Mouse (Mus musculus): ENCODE measurements around the gene Mip. TPM values are rescaled to one million over a fixed set of nuclear protein-coding genes. Genes with fewer than 3 reads are reported as not detected.
A peak's percentile ranks its signal among the peaks of the same experiment; 100 is the strongest.
"Not testable (repeated sequence)": the region's sequence is repeated elsewhere in the genome, so short reads cannot be mapped to it uniquely, and the experiment has no call there.

Gene Mip
- polyA plus RNA-seq, 1 experiment from 2014 or later = not detected

GRCm38 (mm10) chr10:128192030-128192766, 33.4 kb upstream of the Mip start:
- H3K4me3 ChIP-seq; ATAC-seq (ENCODE audit: insufficient number of reproducible peaks, low FRiP score); H3K27ac ChIP-seq (ENCODE audit: poor library complexity, severe bottlenecking); H3K9ac ChIP-seq; H3K9me3 ChIP-seq (replicated peaks); H3K4me2 ChIP-seq; H3K36me3 ChIP-seq: not testable (repeated sequence)
- H3K4me1 ChIP-seq (replicated peaks) = peaks cover 15% of the 10 kb centered on the region
- H3K27me3 ChIP-seq (replicated peaks) = peaks cover 26% of the 10 kb centered on the region
- 87% methylated on average over 3 of the region's 3 CpGs for WGBS

GRCm38 (mm10) chr10:128193113-128193512, 32.5 kb upstream of the Mip start:
- ATAC-seq (ENCODE audit: insufficient number of reproducible peaks, low FRiP score) = no peak
- Histone ChIP-seq H3K27me3 (replicated peaks) (peaks cover 26% of the 10 kb centered on the region), H3K9me3 (replicated peaks) (no peaks in the 10 kb centered on the region), H3K36me3 (no peaks in the 10 kb centered on the region), H3K4me3 (no peak overlapping the region), H3K4me1 (replicated peaks) (peaks cover 15% of the 10 kb centered on the region), H3K4me2 (no peak overlapping the region), H3K27ac (ENCODE audit: poor library complexity, severe bottlenecking) (no peak overlapping the region), H3K9ac (no peak overlapping the region)
- 92% methylated on average over 6 of the region's 6 CpGs for WGBS

- no peak within 1 kb of the TSS for H3K27ac ChIP-seq (ENCODE audit: poor library complexity, severe bottlenecking)
- no peaks in the 10 kb centered on the region for H3K9me3 ChIP-seq (replicated peaks)
Measured at GRCm38 (mm10) chr10:128194024-128194550, 31.6 kb upstream of the Mip start, which contains the start of gene Gls2. Gene Gls2, plus strand, starts transcription at chr10:128194457.

GRCm38 (mm10) chr10:128194551-128195461, 30.8 kb upstream of the Mip start:
- H3K9ac ChIP-seq = peak overlapping the region; percentile 71
- peak overlapping the region; percentile 100 for H3K4me2 ChIP-seq
- H3K27ac ChIP-seq (ENCODE audit: poor library complexity, severe bottlenecking) = no peak overlapping the region
- 1% methylated on average over 62 of the region's 79 CpGs for WGBS
- peaks cover 15% of the 10 kb centered on the region for H3K4me1 ChIP-seq (replicated peaks)
- ATAC-seq (ENCODE audit: insufficient number of reproducible peaks, low FRiP score) = peak; percentile 89
- H3K27me3 ChIP-seq (replicated peaks) = peaks cover 31% of the 10 kb centered on the region
- H3K36me3 ChIP-seq = no peaks in the 10 kb centered on the region
- peak overlapping the region; percentile 88 for H3K4me3 ChIP-seq
- H3K9me3 ChIP-seq (replicated peaks) = no peaks in the 10 kb centered on the region

More at GRCm38 (mm10) chr10:128194024-128194550, 31.6 kb upstream of the Mip start, which contains the start of gene Gls2:
- Histone ChIP-seq H3K9ac (peak within 1 kb of the TSS; percentile 71), H3K4me3 (peak within 1 kb of the TSS; percentile 88), H3K27me3 (replicated peaks) (peaks cover 31% of the 10 kb centered on the region), H3K4me1 (replicated peaks) (peaks cover 15% of the 10 kb centered on the region), H3K36me3 (no peaks in the 10 kb centered on the region), H3K4me2 (peak within 1 kb of the TSS; percentile 100)
- under 1% methylated on average over 45 of the region's 46 CpGs for WGBS
- peak; percentile 96 for ATAC-seq (ENCODE audit: insufficient number of reproducible peaks, low FRiP score)

- 0 out of 2 replicates have a peak, but pooled peaks have one; percentile 22 for ATAC-seq (ENCODE audit: insufficient number of reproducible peaks, low FRiP score)
- WGBS = 57% methylated on average over 5 of the region's 6 CpGs
- Histone ChIP-seq H3K27me3 (replicated peaks) (peaks cover 8% of the 10 kb centered on the region), H3K36me3 (peaks cover 7% of the 10 kb centered on the region; the same call in 1 of the 2 replicates), H3K9ac (no peak overlapping the region), H3K4me2 (no peak overlapping the region), H3K4me1 (replicated peaks) (no peaks in the 10 kb centered on the region), H3K27ac (ENCODE audit: poor library complexity, severe bottlenecking) (no peak overlapping the region), H3K4me3 (no peak overlapping the region), H3K9me3 (replicated peaks) (no peaks in the 10 kb centered on the region)
Measured at GRCm38 (mm10) chr10:128201856-128202255, 23.8 kb upstream of the Mip start.

GRCm38 (mm10) chr10:128204941-128205340, 20.7 kb upstream of the Mip start:
- no peaks in the 10 kb centered on the region for H3K4me1 ChIP-seq (replicated peaks)
- ATAC-seq (ENCODE audit: insufficient number of reproducible peaks, low FRiP score) = no peak
- no peaks in the 10 kb centered on the region for H3K9me3 ChIP-seq (replicated peaks)
- H3K36me3 ChIP-seq = peaks cover 15% of the 10 kb centered on the region; the same call in 1 of the 2 replicates
- no peak overlapping the region for H3K4me2 ChIP-seq
- H3K9ac ChIP-seq = no peak overlapping the region
- no peak overlapping the region for H3K27ac ChIP-seq (ENCODE audit: poor library complexity, severe bottlenecking)
- WGBS = 86% methylated on average over 15 of the region's 15 CpGs
- H3K4me3 ChIP-seq = no peak overlapping the region
- H3K27me3 ChIP-seq (replicated peaks) = no peaks in the 10 kb centered on the region; the same call in 1 of the 2 replicates

GRCm38 (mm10) chr10:128208326-128208725, 17.3 kb upstream of the Mip start:
- H3K9ac ChIP-seq = no peak overlapping the region
- 92% methylated on average over 10 of the region's 10 CpGs for WGBS

GRCm38 (mm10) chr10:128209311-128210009, 16.2 kb upstream of the Mip start:
- 87% methylated on average over 11 of the region's 11 CpGs for WGBS
- no peak overlapping the region for H3K27ac ChIP-seq (ENCODE audit: poor library complexity, severe bottlenecking)
- peaks cover 12% of the 10 kb centered on the region for H3K4me1 ChIP-seq (replicated peaks)
- H3K27me3 ChIP-seq (replicated peaks) = peaks cover 6% of the 10 kb centered on the region; the same call in 1 of the 2 replicates
- H3K9me3 ChIP-seq (replicated peaks) = no peaks in the 10 kb centered on the region
- peaks cover 15% of the 10 kb centered on the region; the same call in 1 of the 2 replicates for H3K36me3 ChIP-seq
- H3K4me2 ChIP-seq = no peak overlapping the region
- ATAC-seq (ENCODE audit: insufficient number of reproducible peaks, low FRiP score) = no peak
- H3K4me3 ChIP-seq = no peak overlapping the region
- H3K9ac ChIP-seq = no peak overlapping the region

More at GRCm38 (mm10) chr10:128208326-128208725, 17.3 kb upstream of the Mip start:
- Histone ChIP-seq H3K36me3 (peaks cover 15% of the 10 kb centered on the region; the same call in 1 of the 2 replicates), H3K4me3 (no peak overlapping the region), H3K4me1 (replicated peaks) (peaks cover 12% of the 10 kb centered on the region), H3K27ac (ENCODE audit: poor library complexity, severe bottlenecking) (no peak overlapping the region), H3K4me2 (no peak overlapping the region), H3K27me3 (replicated peaks) (no peaks in the 10 kb centered on the region), H3K9me3 (replicated peaks) (no peaks in the 10 kb centered on the region)
- no peak for ATAC-seq (ENCODE audit: insufficient number of reproducible peaks, low FRiP score)

GRCm38 (mm10) chr10:128210131-128210530, 15.5 kb upstream of the Mip start:
- Histone ChIP-seq H3K4me3 (peak overlapping the region; percentile 77; the same call in 1 of the 2 replicates), H3K9ac (peak overlapping the region; percentile 1; the same call in 1 of the 2 replicates), H3K4me2 (peak overlapping the region; percentile 97; the same call in 1 of the 2 replicates), H3K36me3 (peaks cover 15% of the 10 kb centered on the region; the same call in 1 of the 2 replicates), H3K9me3 (replicated peaks) (no peaks in the 10 kb centered on the region), H3K4me1 (replicated peaks) (peaks cover 12% of the 10 kb centered on the region), H3K27me3 (replicated peaks) (peaks cover 11% of the 10 kb centered on the region; the same call in 1 of the 2 replicates), H3K27ac (ENCODE audit: poor library complexity, severe bottlenecking) (no peak overlapping the region)
- 87% methylated on average over 2 of the region's 2 CpGs for WGBS
- no peak for ATAC-seq (ENCODE audit: insufficient number of reproducible peaks, low FRiP score)

- peak overlapping the region; percentile 25; the same call in 1 of the 2 replicates for H3K27ac ChIP-seq (ENCODE audit: poor library complexity, severe bottlenecking)
- H3K27me3 ChIP-seq (replicated peaks) = peaks cover 11% of the 10 kb centered on the region; the same call in 1 of the 2 replicates
- ATAC-seq (ENCODE audit: insufficient number of reproducible peaks, low FRiP score) = no peak
- no peaks in the 10 kb centered on the region for H3K9me3 ChIP-seq (replicated peaks)
- H3K9ac ChIP-seq = peak overlapping the region; percentile 80
- H3K4me1 ChIP-seq (replicated peaks) = peaks cover 12% of the 10 kb centered on the region
- H3K36me3 ChIP-seq = peaks cover 15% of the 10 kb centered on the region; the same call in 1 of the 2 replicates
- H3K4me2 ChIP-seq = peak overlapping the region; percentile 97
- 21% methylated on average over 14 of the region's 14 CpGs for WGBS
- H3K4me3 ChIP-seq = peak overlapping the region; percentile 77
Measured at GRCm38 (mm10) chr10:128210954-128211353, 14.7 kb upstream of the Mip start.
